Mouse (Mus musculus): ENCODE data around the gene Schip1.

- no peak for TF ChIP-seq CTCF (IDR thresholded peaks at IDR 0.05; ENCODE audit: low read depth)
- no peak for TF ChIP-seq EP300 (IDR thresholded peaks at IDR 0.05; ENCODE audit: low read depth)
Measured at GRCm38 (mm10) chr3:68196933-68197332, 132.3 kb downstream of the Schip1 start.
